Mouse (Mus musculus): Measurements from ENCODE around the gene Smg6. TPM values are rescaled to one million over a fixed set of nuclear protein-coding genes. Genes with fewer than 3 reads are reported as not detected.

The Smg6 gene
- polyA plus RNA-seq, 1 experiment from 2014 or later = 15.9 TPM

DNA sequence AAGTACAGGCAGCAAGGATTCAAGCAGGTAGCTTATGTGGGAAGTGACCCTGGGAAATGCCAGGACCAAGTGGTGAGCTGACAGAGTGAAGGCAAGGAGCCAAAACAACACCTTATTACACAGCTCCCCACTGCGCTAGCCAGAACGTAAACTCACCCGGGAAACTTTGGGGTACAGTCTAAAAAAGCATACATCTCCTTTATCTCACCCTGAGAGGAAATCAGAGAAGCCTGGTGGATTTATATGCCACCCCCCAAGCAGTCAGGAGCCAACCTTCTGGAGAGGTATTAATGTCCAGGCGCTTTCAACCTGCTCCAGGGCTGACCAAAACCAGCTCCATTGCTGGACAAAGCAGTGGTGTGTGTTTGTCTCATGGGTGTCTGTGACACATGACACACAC lies 278.3 kb downstream of the Smg6 start:
- Histone ChIP-seq H3K27ac (replicated peaks; ENCODE audit: low read depth, low read length) (no peak overlapping the region), H3K4me2 (ENCODE audit: low read length) (no peak overlapping the region)
- 87% methylated on average over 4 of the region's 4 CpGs for WGBS

DNA sequence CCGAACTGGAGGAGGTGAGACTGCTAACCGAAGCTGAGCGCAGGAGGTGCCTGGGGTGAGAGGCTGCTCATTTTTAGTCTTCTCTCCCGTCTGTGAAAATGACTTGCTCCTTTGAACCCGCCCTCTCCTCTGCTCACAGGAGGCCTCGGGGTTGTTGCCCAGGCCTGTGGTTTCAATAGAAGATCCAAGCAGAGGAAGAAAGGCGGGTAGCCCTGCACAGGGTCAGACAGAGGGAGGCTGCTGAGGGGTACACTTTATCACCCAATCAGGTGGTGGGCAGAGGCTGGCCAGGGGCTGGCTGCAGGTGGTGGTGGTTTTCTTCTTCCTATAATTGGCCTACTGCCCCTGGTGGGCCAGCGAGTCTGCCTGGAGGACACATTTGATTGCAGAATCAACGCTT lies 278.8 kb downstream of the Smg6 start:
- Histone ChIP-seq H3K9ac (replicated peaks; ENCODE audit: low read length) (no peak overlapping the region), H3K4me2 (ENCODE audit: low read length) (no peak overlapping the region), H3K4me3 (replicated peaks; ENCODE audit: low read depth, low read length) (no peak overlapping the region), H3K4me1 (ENCODE audit: control insufficient read depth, insufficient read depth, low read length) (peaks cover 46% of the 10 kb centered on the region), H3K27ac (replicated peaks; ENCODE audit: low read depth, low read length) (peak overlapping the region; percentile 60; the same call in 1 of the 2 replicates), H3K27me3 (ENCODE audit: control insufficient read depth, insufficient read depth, low read length) (no peaks in the 10 kb centered on the region), H3K9me3 (ENCODE audit: control insufficient read depth, low read length) (no peaks in the 10 kb centered on the region), H3K36me3 (ENCODE audit: control insufficient read depth, insufficient read depth, low read length) (no peaks in the 10 kb centered on the region)
- DNase-seq (no peak), ATAC-seq (ENCODE audit: low FRiP score, low TSS enrichment) (no peak)
- WGBS = 35% methylated on average over 9 of the region's 9 CpGs

More for the DNA sequence above, 278.3 kb downstream of the Smg6 start:
- Histone ChIP-seq H3K4me1 (ENCODE audit: control insufficient read depth, insufficient read depth, low read length) (peaks cover 41% of the 10 kb centered on the region), H3K9me3 (ENCODE audit: control insufficient read depth, low read length) (no peaks in the 10 kb centered on the region), H3K36me3 (ENCODE audit: control insufficient read depth, insufficient read depth, low read length) (no peaks in the 10 kb centered on the region), H3K27me3 (ENCODE audit: control insufficient read depth, insufficient read depth, low read length) (no peaks in the 10 kb centered on the region), H3K9ac (replicated peaks; ENCODE audit: low read length) (no peak overlapping the region), H3K4me3 (replicated peaks; ENCODE audit: low read depth, low read length) (no peak overlapping the region)
- DNase-seq = no peak
- ATAC-seq (ENCODE audit: low FRiP score, low TSS enrichment) = no peak

DNA sequence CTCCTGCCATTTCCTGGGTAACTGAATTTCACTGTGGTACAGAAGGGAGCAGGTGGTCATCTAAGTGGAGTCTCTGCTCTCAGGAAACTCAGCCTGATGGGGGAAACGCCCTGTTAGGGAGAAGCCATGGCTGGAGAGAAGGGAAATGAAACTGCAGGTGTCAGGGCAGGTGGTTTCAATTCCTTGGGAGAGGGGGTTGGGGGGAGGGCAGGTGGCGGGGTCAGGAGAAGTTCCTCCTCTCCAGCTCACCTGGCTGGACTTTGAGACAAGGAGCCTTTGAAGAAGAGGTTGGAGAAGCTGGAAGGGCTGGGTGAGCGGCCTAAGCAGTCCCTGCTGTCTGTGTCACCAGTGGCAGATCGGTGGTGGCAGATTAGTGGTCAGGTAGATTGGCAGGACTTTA lies 280.7 kb downstream of the Smg6 start:
- Histone ChIP-seq H3K4me3 (replicated peaks; ENCODE audit: low read depth, low read length) (no peak overlapping the region), H3K27me3 (ENCODE audit: control insufficient read depth, insufficient read depth, low read length) (no peaks in the 10 kb centered on the region), H3K36me3 (ENCODE audit: control insufficient read depth, insufficient read depth, low read length) (no peaks in the 10 kb centered on the region), H3K4me1 (ENCODE audit: control insufficient read depth, insufficient read depth, low read length) (peaks cover 57% of the 10 kb centered on the region), H3K27ac (replicated peaks; ENCODE audit: low read depth, low read length) (no peak overlapping the region), H3K9ac (replicated peaks; ENCODE audit: low read length) (no peak overlapping the region), H3K9me3 (ENCODE audit: control insufficient read depth, low read length) (no peaks in the 10 kb centered on the region), H3K4me2 (ENCODE audit: low read length) (no peak overlapping the region)
- WGBS = 81% methylated on average over 4 of the region's 4 CpGs
- DNase-seq (no peak), ATAC-seq (ENCODE audit: low FRiP score, low TSS enrichment) (no peak)

DNA sequence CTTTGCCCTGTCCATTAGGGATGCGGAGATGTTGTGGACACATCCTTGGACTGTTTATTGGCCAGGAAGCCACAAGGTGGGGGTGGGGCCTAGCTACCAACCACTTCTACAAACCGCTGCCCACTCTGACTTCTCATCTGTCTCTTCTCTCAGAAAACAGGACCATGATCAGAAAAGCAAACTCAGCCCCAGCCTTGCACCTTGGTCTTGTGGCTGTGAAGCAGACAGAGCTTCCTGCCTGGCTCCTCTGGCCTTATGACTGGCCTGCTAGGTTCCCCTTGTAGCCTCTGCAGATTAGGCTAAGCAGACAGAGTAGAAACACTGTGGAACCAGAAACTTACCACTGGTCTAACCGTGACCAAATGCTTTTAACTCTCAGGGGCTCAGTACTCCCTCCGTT lies 283.7 kb downstream of the Smg6 start:
- H3K4me3 ChIP-seq (replicated peaks; ENCODE audit: low read depth, low read length) = no peak overlapping the region
- no peaks in the 10 kb centered on the region for H3K36me3 ChIP-seq (ENCODE audit: control insufficient read depth, insufficient read depth, low read length)
- no peak overlapping the region for H3K9ac ChIP-seq (replicated peaks; ENCODE audit: low read length)
- no peaks in the 10 kb centered on the region for H3K9me3 ChIP-seq (ENCODE audit: control insufficient read depth, low read length)
- no peak overlapping the region for H3K4me2 ChIP-seq (ENCODE audit: low read length)
- H3K27ac ChIP-seq (replicated peaks; ENCODE audit: low read depth, low read length) = peak overlapping the region; percentile 82; the same call in 1 of the 2 replicates
- WGBS = 58% methylated on average over 4 of the region's 4 CpGs
- H3K4me1 ChIP-seq (ENCODE audit: control insufficient read depth, insufficient read depth, low read length) = peaks cover 64% of the 10 kb centered on the region
- ATAC-seq (ENCODE audit: low FRiP score, low TSS enrichment) (no peak), DNase-seq (no peak)
- no peaks in the 10 kb centered on the region for H3K27me3 ChIP-seq (ENCODE audit: control insufficient read depth, insufficient read depth, low read length)

DNA sequence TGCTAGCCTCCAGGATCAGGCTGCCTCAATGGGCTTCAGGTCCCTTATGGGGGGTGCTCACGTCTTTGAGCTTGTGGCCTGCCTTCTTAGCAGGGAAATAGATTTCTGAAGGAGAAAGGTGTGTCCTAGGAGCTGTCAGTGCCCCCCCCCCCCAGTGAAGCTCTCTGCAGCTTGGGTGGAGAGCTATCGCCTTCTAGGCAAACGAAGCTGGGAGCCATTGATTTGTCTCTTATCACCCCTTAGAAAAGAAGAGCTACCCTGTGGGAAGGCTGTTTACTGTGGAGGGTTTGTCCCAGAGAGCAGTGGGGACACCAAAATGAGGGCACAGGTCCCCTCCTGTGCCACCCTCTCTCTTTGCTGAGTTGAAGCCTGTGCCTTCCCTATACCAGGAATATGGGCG lies 284.5 kb downstream of the Smg6 start:
- Histone ChIP-seq H3K9ac (replicated peaks; ENCODE audit: low read length) (no peak overlapping the region), H3K36me3 (ENCODE audit: control insufficient read depth, insufficient read depth, low read length) (no peaks in the 10 kb centered on the region), H3K27me3 (ENCODE audit: control insufficient read depth, insufficient read depth, low read length) (no peaks in the 10 kb centered on the region), H3K27ac (replicated peaks; ENCODE audit: low read depth, low read length) (peak overlapping the region; percentile 82), H3K9me3 (ENCODE audit: control insufficient read depth, low read length) (no peaks in the 10 kb centered on the region), H3K4me1 (ENCODE audit: control insufficient read depth, insufficient read depth, low read length) (peaks cover 59% of the 10 kb centered on the region), H3K4me3 (replicated peaks; ENCODE audit: low read depth, low read length) (no peak overlapping the region), H3K4me2 (ENCODE audit: low read length) (peak overlapping the region; percentile 24; the same call in 1 of the 2 replicates)
- 41% methylated on average over 4 of the region's 4 CpGs for WGBS
- ATAC-seq (ENCODE audit: low FRiP score, low TSS enrichment) = no peak
- DNase-seq = no peak

DNA sequence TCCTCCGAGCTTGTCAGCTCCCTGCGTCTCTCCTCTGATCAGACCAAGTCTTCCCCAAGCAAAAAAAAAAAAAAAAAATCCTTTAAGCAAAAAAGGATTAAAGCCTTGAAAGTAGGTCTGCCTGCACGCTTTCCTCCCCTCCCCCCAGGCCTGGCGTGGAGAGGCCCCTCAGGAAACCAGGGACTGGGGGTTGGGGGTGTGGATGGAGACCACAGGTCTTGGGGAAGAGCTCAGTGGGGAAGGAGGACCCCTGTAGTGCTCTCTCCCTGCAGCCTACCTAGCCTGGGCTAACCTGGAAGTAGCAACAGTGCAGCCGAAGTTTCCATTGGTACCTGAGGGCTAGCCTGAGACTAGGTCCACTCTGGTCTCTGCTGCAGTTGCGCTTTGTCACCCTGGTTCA lies 285.1 kb downstream of the Smg6 start:
- ATAC-seq (ENCODE audit: low FRiP score, low TSS enrichment) (no peak), DNase-seq (peak; percentile 62)
- no peaks in the 10 kb centered on the region for H3K9me3 ChIP-seq (ENCODE audit: control insufficient read depth, low read length)
- 31% methylated on average over 6 of the region's 6 CpGs for WGBS
- no peaks in the 10 kb centered on the region for H3K27me3 ChIP-seq (ENCODE audit: control insufficient read depth, insufficient read depth, low read length)
- peaks cover 60% of the 10 kb centered on the region for H3K4me1 ChIP-seq (ENCODE audit: control insufficient read depth, insufficient read depth, low read length)
- no peak overlapping the region for H3K4me2 ChIP-seq (ENCODE audit: low read length)
- no peak overlapping the region for H3K9ac ChIP-seq (replicated peaks; ENCODE audit: low read length)
- H3K4me3 ChIP-seq (replicated peaks; ENCODE audit: low read depth, low read length) = no peak overlapping the region
- H3K27ac ChIP-seq (replicated peaks; ENCODE audit: low read depth, low read length) = peak overlapping the region; percentile 82
- H3K36me3 ChIP-seq (ENCODE audit: control insufficient read depth, insufficient read depth, low read length) = no peaks in the 10 kb centered on the region

DNA sequence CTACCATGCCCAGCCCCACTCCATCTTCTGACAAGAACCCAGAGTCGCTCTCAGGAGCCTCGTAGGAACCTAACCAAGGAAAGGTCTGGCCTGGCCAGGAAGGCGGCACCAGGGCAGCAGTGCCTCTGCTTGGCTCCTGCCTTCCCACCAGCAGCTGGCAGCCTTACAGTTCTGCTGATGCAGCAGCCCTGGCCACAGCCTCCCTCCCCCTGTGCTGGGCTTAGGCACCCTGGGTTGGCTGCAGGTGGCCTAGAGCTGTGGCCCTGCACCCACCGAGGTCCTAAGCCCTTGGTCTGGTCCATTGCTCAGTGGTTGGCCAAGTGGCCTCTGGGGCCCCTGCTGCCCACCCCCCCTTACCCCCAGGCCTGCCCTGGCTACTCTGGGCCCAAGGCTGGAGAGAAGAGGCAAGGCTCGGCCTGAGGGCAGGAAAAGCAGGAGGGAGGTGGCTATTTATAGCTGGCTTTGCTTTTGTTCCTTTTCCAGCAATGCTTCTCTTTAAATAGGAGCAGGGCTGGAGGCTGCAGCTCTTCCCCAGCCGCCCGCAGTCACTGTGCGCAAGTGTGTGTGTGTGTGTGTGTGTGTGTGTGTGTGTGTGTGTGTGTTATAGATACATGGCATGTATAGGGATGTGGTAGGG lies 286.5 kb downstream of the Smg6 start:
- 35% methylated on average over 8 of the region's 8 CpGs for WGBS

DNA sequence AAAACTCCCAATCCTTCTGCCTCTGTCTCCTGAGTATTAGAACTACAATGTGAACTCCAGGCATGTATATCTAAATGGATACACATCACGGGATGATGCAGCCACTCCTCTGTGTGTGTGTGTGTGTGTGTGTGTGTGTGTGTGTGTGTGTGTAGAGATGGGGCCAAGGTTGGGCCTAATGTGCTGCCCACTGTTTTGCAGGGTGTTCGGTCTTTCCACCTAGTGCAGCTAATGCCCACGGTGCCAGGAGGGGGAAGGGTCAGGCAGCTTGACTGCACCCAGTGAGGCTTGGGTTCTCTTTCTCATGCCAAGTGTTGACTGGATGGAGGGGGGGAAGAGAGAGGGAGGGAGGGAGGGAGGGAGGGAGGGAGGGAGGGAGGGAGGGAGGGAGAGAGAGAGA lies 287.3 kb downstream of the Smg6 start:
- Histone ChIP-seq H3K9me3 (ENCODE audit: control insufficient read depth, low read length) (no peaks in the 10 kb centered on the region), H3K4me2 (ENCODE audit: low read length) (peak overlapping the region; percentile 10; the same call in 1 of the 2 replicates), H3K36me3 (ENCODE audit: control insufficient read depth, insufficient read depth, low read length) (no peaks in the 10 kb centered on the region), H3K4me3 (replicated peaks; ENCODE audit: low read depth, low read length) (no peak overlapping the region), H3K27me3 (ENCODE audit: control insufficient read depth, insufficient read depth, low read length) (no peaks in the 10 kb centered on the region), H3K27ac (replicated peaks; ENCODE audit: low read depth, low read length) (peak overlapping the region; percentile 83), H3K4me1 (ENCODE audit: control insufficient read depth, insufficient read depth, low read length) (peaks cover 64% of the 10 kb centered on the region), H3K9ac (replicated peaks; ENCODE audit: low read length) (no peak overlapping the region)
- ATAC-seq (ENCODE audit: low FRiP score, low TSS enrichment) (no peak), DNase-seq (no peak)
- WGBS = 35% methylated on average over 3 of the region's 3 CpGs

More for the DNA sequence above, 286.5 kb downstream of the Smg6 start:
- Histone ChIP-seq H3K4me3 (replicated peaks; ENCODE audit: low read depth, low read length) (no peak overlapping the region), H3K9ac (replicated peaks; ENCODE audit: low read length) (no peak overlapping the region), H3K36me3 (ENCODE audit: control insufficient read depth, insufficient read depth, low read length) (no peaks in the 10 kb centered on the region), H3K4me1 (ENCODE audit: control insufficient read depth, insufficient read depth, low read length) (peaks cover 64% of the 10 kb centered on the region), H3K9me3 (ENCODE audit: control insufficient read depth, low read length) (no peaks in the 10 kb centered on the region), H3K27me3 (ENCODE audit: control insufficient read depth, insufficient read depth, low read length) (no peaks in the 10 kb centered on the region), H3K4me2 (ENCODE audit: low read length) (peak overlapping the region; percentile 6; the same call in 1 of the 2 replicates), H3K27ac (replicated peaks; ENCODE audit: low read depth, low read length) (peak overlapping the region; percentile 83)
- DNase-seq (no peak), ATAC-seq (ENCODE audit: low FRiP score, low TSS enrichment) (no peak)

DNA sequence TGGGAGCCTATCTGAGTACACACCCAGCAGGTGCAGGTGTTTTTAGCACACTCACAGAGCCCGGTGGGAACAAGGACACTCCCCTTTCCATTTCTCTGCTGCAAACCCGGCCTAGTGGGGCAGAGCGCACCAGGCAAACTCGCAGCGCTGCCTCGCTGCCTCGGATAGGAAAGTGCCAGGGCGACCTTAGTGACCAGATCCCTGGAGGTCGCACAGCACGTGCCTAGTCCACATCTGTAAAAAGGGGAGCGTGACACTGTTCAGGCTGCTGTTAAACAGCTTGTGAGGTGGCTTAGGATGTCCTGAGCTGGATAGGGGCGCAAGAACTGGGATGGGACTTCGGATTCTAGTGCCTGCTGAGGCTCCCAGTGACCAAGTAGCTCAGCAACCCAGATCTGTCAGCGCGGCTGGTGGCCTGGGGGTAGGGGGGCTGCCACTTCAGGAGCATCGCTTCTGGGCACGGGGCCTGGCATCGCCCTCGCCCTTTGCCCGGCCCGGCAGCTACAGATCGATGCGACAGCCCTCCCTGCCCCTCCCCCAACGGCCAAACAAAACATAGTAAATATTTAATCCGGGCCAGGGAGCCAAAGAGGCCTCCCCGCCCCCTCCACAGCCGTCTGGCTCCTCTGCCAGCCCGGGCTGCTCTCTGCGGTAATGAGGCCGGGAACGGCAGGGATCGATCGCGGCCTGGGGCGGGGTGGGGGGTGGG lies 287.9 kb downstream of the Smg6 start:
- peaks cover 64% of the 10 kb centered on the region for H3K4me1 ChIP-seq (ENCODE audit: control insufficient read depth, insufficient read depth, low read length)
- H3K27ac ChIP-seq (replicated peaks; ENCODE audit: low read depth, low read length) = peak overlapping the region; percentile 90

More for the DNA sequence above, 287.9 kb downstream of the Smg6 start:
- Histone ChIP-seq H3K9ac (replicated peaks; ENCODE audit: low read length) (peak overlapping the region; percentile 51; the same call in 1 of the 2 replicates), H3K27me3 (ENCODE audit: control insufficient read depth, insufficient read depth, low read length) (no peaks in the 10 kb centered on the region), H3K9me3 (ENCODE audit: control insufficient read depth, low read length) (no peaks in the 10 kb centered on the region), H3K4me3 (replicated peaks; ENCODE audit: low read depth, low read length) (peak overlapping the region; percentile 16), H3K4me2 (ENCODE audit: low read length) (peak overlapping the region; percentile 54), H3K36me3 (ENCODE audit: control insufficient read depth, insufficient read depth, low read length) (no peaks in the 10 kb centered on the region)
- ATAC-seq (ENCODE audit: low FRiP score, low TSS enrichment) (peak; percentile 81), DNase-seq (peak; percentile 84)
- 2% methylated on average over 35 of the region's 35 CpGs for WGBS
